Mouse (Mus musculus): ENCODE data around the gene Flrt2. TPM values are rescaled to one million over a fixed set of nuclear protein-coding genes. Genes with fewer than 3 reads are reported as not detected.
"Not testable (repeated sequence)": the region's sequence is repeated elsewhere in the genome, so short reads cannot be mapped to it uniquely, and the experiment has no call there.

Gene Flrt2
- polyA plus RNA-seq (2012; ENCODE audit: insufficient read depth, insufficient read length, missing spikeins): 1.3 and 2.7 TPM in 2 replicates

- H3K27ac ChIP-seq (ENCODE audit: insufficient read depth, low read depth, low read length): no peak within 1 kb of the TSS
- peaks cover 9% of the 10 kb centered on the region for H3K4me1 ChIP-seq (ENCODE audit: control insufficient read depth, insufficient read depth, low read length)
- H3K4me3 ChIP-seq (ENCODE audit: insufficient read depth, low read length): peak within 1 kb of the TSS; percentile 89
- TF ChIP-seq POLR2A (IDR thresholded peaks at IDR 0.05; ENCODE audit: borderline replicate concordance, low read depth, low read length): no peak
- TF ChIP-seq CTCF (IDR thresholded peaks at IDR 0.05; ENCODE audit: low read depth, low read length): no peak
These were observed at the start of gene Flrt2 for GRCm38 (mm10) chr12:95691961-95692767. TSS of gene Flrt2 (plus strand) at chr12:95692226.

DNA sequence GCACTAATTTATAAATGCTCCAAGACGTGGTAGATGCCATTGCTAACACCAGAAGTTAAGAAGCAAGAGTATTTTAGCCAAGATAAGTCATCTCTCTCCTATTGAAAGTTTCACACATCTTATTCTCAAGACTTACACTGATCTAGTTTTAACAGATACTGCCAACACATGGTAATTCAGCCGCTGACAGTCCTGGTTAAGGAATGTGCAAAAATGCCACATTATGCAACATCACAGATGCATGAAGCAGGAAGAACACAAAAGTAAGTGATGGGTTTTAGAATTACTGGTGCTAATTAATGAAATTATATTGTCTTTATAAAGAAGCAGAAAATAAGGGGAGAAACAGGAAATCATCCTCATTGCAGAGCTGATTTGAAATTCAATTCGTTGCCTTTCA is 49.8 kb upstream of the Flrt2 start:
- Histone ChIP-seq H3K4me3 (ENCODE audit: insufficient read depth, low read length) (no peak overlapping the region), H3K4me1 (ENCODE audit: control insufficient read depth, insufficient read depth, low read length) (no peaks in the 10 kb centered on the region; the same call in 1 of the 2 replicates), H3K27ac (ENCODE audit: insufficient read depth, low read depth, low read length) (no peak overlapping the region)
- TF ChIP-seq POLR2A (IDR thresholded peaks at IDR 0.05; ENCODE audit: borderline replicate concordance, low read depth, low read length): no peak
- TF ChIP-seq CTCF (IDR thresholded peaks at IDR 0.05; ENCODE audit: low read depth, low read length): no peak

DNA sequence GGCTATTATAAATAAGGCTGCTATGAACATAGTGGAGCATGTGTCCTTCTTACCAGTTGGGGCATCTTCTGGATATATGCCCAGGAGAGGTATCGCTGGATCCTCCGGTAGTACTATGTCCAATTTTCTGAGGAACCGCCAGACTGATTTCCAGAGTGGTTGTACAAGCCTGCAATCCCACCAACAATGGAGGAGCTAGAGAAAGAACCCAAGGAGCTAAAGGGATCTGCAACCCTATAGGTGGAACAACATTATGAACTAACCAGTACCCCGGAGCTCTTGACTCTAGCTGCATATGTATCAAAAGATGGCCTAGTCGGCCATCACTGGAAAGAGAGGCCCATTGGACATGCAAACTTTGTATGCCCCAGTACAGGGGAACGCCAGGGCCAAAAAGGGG is 44.8 kb upstream of the Flrt2 start:
- H3K4me1 ChIP-seq (ENCODE audit: control insufficient read depth, insufficient read depth, low read length); H3K4me3 ChIP-seq (ENCODE audit: insufficient read depth, low read length); H3K27ac ChIP-seq (ENCODE audit: insufficient read depth, low read depth, low read length): not testable (repeated sequence)

DNA sequence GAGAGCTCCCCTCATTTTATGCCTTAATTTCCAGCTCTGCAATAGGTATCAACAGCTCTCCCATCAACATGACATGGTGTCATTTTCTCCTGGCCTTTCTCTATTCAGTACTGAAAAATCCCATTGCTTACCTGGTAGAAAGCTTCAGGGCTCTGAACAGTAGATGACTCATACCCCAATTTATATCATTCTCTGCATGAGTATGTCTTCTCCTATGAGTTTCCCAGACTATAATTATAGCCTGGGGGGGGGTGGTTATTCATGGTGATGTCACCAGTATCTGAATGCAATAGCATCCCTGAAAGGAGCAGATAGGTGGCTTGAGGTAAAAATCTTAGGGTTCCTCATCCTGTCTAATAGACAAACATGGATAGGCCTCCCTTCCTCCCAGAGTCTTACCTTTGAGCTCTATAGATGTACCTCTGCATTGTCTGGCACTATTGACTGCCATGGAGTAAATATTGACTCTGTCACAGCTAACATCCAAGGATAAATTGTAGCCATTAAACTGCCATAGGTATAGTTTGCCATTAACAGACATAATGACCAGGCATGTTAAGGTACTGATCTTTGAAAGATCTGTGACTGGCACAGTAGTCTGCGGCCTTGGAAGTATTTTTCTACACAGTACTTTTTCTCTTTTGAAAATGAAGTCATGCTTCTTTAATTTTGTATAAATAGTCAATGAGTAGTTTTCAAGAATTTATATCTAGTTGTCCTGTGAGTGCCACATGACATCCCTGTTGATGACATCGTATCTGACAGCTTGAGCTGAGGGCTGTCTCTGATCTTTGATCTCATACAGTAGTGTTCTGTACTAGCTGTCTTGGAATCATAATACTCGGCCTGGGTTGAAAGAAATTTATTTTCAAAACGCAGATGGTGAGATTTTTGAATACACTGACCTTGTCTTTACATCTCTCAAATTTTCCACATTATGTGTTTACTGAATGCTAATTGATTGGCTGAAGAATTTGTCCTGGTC is 39.6 kb upstream of the Flrt2 start:
- Histone ChIP-seq H3K4me3 (ENCODE audit: insufficient read depth, low read length) (no peak overlapping the region), H3K27ac (ENCODE audit: insufficient read depth, low read depth, low read length) (no peak overlapping the region), H3K4me1 (ENCODE audit: control insufficient read depth, insufficient read depth, low read length) (no peaks in the 10 kb centered on the region)
- TF ChIP-seq POLR2A (IDR thresholded peaks at IDR 0.05; ENCODE audit: borderline replicate concordance, low read depth, low read length) (no peak), CTCF (IDR thresholded peaks at IDR 0.05; ENCODE audit: low read depth, low read length) (no peak)

DNA sequence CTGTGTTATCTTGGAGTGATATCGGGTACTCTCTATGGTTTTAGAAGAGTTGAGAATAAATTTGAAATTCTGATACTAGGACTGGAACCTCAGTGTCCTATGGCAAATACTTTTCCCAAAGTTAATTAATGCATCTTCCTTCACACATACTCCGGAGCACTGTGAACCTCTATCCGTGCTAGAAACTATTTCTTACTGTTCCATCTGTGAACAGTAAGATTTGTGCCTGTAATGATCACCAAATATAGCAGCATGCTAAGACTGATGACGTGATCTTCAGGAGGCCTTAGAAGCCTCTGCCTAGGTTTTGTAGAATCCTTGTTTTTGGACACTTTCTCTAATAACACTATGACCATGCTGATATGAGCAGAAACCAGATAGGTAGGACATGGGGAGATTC is 35.4 kb upstream of the Flrt2 start:
- Histone ChIP-seq H3K27ac (ENCODE audit: insufficient read depth, low read depth, low read length) (no peak overlapping the region), H3K4me1 (ENCODE audit: control insufficient read depth, insufficient read depth, low read length) (no peaks in the 10 kb centered on the region), H3K4me3 (ENCODE audit: insufficient read depth, low read length) (no peak overlapping the region)
- no peak for TF ChIP-seq POLR2A (IDR thresholded peaks at IDR 0.05; ENCODE audit: borderline replicate concordance, low read depth, low read length)

DNA sequence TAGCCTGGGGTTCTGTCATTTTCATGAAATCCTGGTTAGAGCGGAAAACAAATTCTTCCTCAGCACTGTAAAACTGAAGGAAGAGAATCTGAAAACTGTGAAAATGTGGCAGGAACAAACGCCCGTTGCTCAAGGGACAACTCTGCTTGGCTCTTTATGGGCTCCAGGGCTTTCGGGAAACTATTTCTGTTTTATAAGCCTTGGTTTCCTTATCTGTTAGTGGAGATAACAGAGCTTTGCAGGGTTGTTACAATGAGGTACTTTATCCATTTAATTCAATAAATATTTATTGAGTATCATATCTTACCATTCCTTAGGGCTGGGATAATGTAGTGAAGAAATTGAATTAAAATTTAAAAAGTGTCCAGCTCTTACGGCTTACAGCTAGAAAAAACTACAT is 24.7 kb upstream of the Flrt2 start:
- no peak for TF ChIP-seq POLR2A (IDR thresholded peaks at IDR 0.05; ENCODE audit: borderline replicate concordance, low read depth, low read length)
- TF ChIP-seq CTCF (IDR thresholded peaks at IDR 0.05; ENCODE audit: low read depth, low read length): no peak
- H3K4me1 ChIP-seq (ENCODE audit: control insufficient read depth, insufficient read depth, low read length): no peaks in the 10 kb centered on the region
- no peak overlapping the region for H3K4me3 ChIP-seq (ENCODE audit: insufficient read depth, low read length)
- no peak overlapping the region for H3K27ac ChIP-seq (ENCODE audit: insufficient read depth, low read depth, low read length)

GRCm38 (mm10) chr12:95675711-95676110 is 16.3 kb upstream of the Flrt2 start:
- Histone ChIP-seq H3K4me3 (ENCODE audit: insufficient read depth, low read length) (no peak overlapping the region), H3K27ac (ENCODE audit: insufficient read depth, low read depth, low read length) (no peak overlapping the region), H3K4me1 (ENCODE audit: control insufficient read depth, insufficient read depth, low read length) (no peaks in the 10 kb centered on the region)
- TF ChIP-seq POLR2A (IDR thresholded peaks at IDR 0.05; ENCODE audit: borderline replicate concordance, low read depth, low read length) (no peak), CTCF (IDR thresholded peaks at IDR 0.05; ENCODE audit: low read depth, low read length) (no peak)

GRCm38 (mm10) chr12:95690819-95691218 is 1.2 kb upstream of the Flrt2 start:
- Histone ChIP-seq H3K4me1 (ENCODE audit: control insufficient read depth, insufficient read depth, low read length) (peaks cover 7% of the 10 kb centered on the region; the same call in 1 of the 2 replicates), H3K27ac (ENCODE audit: insufficient read depth, low read depth, low read length) (no peak overlapping the region), H3K4me3 (ENCODE audit: insufficient read depth, low read length) (no peak overlapping the region)
- TF ChIP-seq CTCF (IDR thresholded peaks at IDR 0.05; ENCODE audit: low read depth, low read length) (0 out of 2 replicates have a peak, but pooled peaks have one; percentile 10), POLR2A (IDR thresholded peaks at IDR 0.05; ENCODE audit: borderline replicate concordance, low read depth, low read length) (no peak)

GRCm38 (mm10) chr12:95692948-95693650 is 1.1 kb downstream of the Flrt2 start:
- no peak overlapping the region for H3K27ac ChIP-seq (ENCODE audit: insufficient read depth, low read depth, low read length)
- peaks cover 13% of the 10 kb centered on the region for H3K4me1 ChIP-seq (ENCODE audit: control insufficient read depth, insufficient read depth, low read length)
- H3K4me3 ChIP-seq (ENCODE audit: insufficient read depth, low read length): peak overlapping the region; percentile 89
- TF ChIP-seq CTCF (IDR thresholded peaks at IDR 0.05; ENCODE audit: low read depth, low read length) (no peak), POLR2A (IDR thresholded peaks at IDR 0.05; ENCODE audit: borderline replicate concordance, low read depth, low read length) (no peak)
